Mouse (Mus musculus) hindbrain, embryonic 14.5 days (tissue): ENCODE measurements around the gene 5430427O19Rik. TPM values are rescaled to one million over a fixed set of nuclear protein-coding genes. Genes with fewer than 3 reads are reported as not detected.

Experiments used
- ATAC-seq: fragments of 200-750 bp; cut with Nextera tagmentation; 2 replicates; pipeline ENCODE4 v1.8.0; 2017; ENCODE audit warnings: moderate number of reproducible peaks, mild to moderate bottlenecking, moderate TSS enrichment, moderate library complexity; ENCODE audit not compliant: low FRiP score
- DNase-seq: peaks from one replicate; pipeline ENCODE4 v3.0.0-alpha.2; 2015; ENCODE audit warnings: low spot score
- H3K27ac ChIP-seq: fragments of 300-500 bp; sonication (generic); 2 replicates; pipeline ENCODE4 v1.5.1; 2014; ENCODE audit warnings: mild to moderate bottlenecking, moderate library complexity
- H3K27me3 ChIP-seq: fragments of 300-500 bp; sonication (generic); 2 replicates; pipeline ENCODE4 v1.6.1; 2014; ENCODE audit warnings: mild to moderate bottlenecking, low read length, mixed read lengths; ENCODE audit not compliant: control insufficient read depth, insufficient read depth
- H3K36me3 ChIP-seq: fragments of 300-500 bp; sonication (generic); replicated peaks from 2 replicates; pipeline ENCODE4 v1.6.1; 2014; ENCODE audit not compliant: control insufficient read depth, insufficient read depth
- H3K4me1 ChIP-seq: fragments of 300-500 bp; sonication (generic); replicated peaks from 2 replicates; pipeline ENCODE4 v1.6.1; 2014; ENCODE audit warnings: antibody characterized with exemption, low read length, mixed read lengths; ENCODE audit not compliant: control insufficient read depth, insufficient read depth
- H3K4me2 ChIP-seq: fragments of 300-500 bp; sonication (generic); replicated peaks from 2 replicates; pipeline ENCODE4 v1.6.1; 2014; ENCODE audit warnings: mild to moderate bottlenecking, moderate library complexity
- H3K4me3 ChIP-seq: fragments of 300-500 bp; sonication (generic); replicated peaks from 2 replicates; pipeline ENCODE4 v1.5.1; 2014; ENCODE audit warnings: mild to moderate bottlenecking, low read length
- H3K9ac ChIP-seq: fragments of 300-500 bp; sonication (generic); 2 replicates; pipeline ENCODE4 v1.6.1; 2014
- H3K9me3 ChIP-seq: fragments of 300-500 bp; sonication (generic); 2 replicates; pipeline ENCODE4 v1.6.1; 2016; ENCODE audit warnings: low read length; ENCODE audit not compliant: control insufficient read depth
- WGBS: fragments of 180-500 bp; shearing (Covaris S2); extraction: QIAGEN DNeasy Blood & Tissue Kit; methylation state at CpG from one replicate; pipeline ENCODE4 v1.1.7; 2014; 5-methylcytosine and 5-hydroxymethylcytosine counted together
- polyA plus RNA-seq: library from polyadenylated mRNA; unstranded; fragments of >200 nt; fragmentation: Nextera tagmentation; extraction: Ambion mirVana; gene quantifications from 2 replicates; pipeline ENCODE4 v1.2.1, GENCODE M21; 2014

The 5430427O19Rik gene
- polyA plus RNA-seq, 1 experiment from 2014 or later = 0.15 TPM

- Histone ChIP-seq H3K4me3 (no peak overlapping the region), H3K4me2 (no peak overlapping the region), H3K27me3 (no peaks in the 10 kb centered on the region), H3K9ac (no peak overlapping the region), H3K27ac (no peak overlapping the region), H3K36me3 (no peaks in the 10 kb centered on the region), H3K9me3 (no peaks in the 10 kb centered on the region), H3K4me1 (no peaks in the 10 kb centered on the region)
- ATAC-seq (no peak), DNase-seq (no peak)
Measured at GRCm38 (mm10) chrX:85875951-85876350, 5.8 kb downstream of the 5430427O19Rik start.

GRCm38 (mm10) chrX:85877747-85878146 is 7.6 kb downstream of the 5430427O19Rik start:
- no peak overlapping the region for H3K9ac ChIP-seq
- WGBS = 86% methylated on average over 2 of the region's 2 CpGs
- H3K36me3 ChIP-seq = no peaks in the 10 kb centered on the region
- H3K9me3 ChIP-seq = no peaks in the 10 kb centered on the region
- no peak overlapping the region for H3K27ac ChIP-seq
- H3K4me3 ChIP-seq = no peak overlapping the region
- H3K27me3 ChIP-seq = no peaks in the 10 kb centered on the region
- no peak overlapping the region for H3K4me2 ChIP-seq
- DNase-seq (no peak), ATAC-seq (no peak)
- H3K4me1 ChIP-seq = no peaks in the 10 kb centered on the region

GRCm38 (mm10) chrX:85878293-85878692 is 8.1 kb downstream of the 5430427O19Rik start:
- no peak for ATAC-seq
- Histone ChIP-seq H3K4me1 (no peaks in the 10 kb centered on the region), H3K27ac (no peak overlapping the region), H3K36me3 (no peaks in the 10 kb centered on the region), H3K4me3 (no peak overlapping the region), H3K9me3 (no peaks in the 10 kb centered on the region), H3K9ac (no peak overlapping the region), H3K27me3 (no peaks in the 10 kb centered on the region), H3K4me2 (no peak overlapping the region)
- no peak for DNase-seq

DNA sequence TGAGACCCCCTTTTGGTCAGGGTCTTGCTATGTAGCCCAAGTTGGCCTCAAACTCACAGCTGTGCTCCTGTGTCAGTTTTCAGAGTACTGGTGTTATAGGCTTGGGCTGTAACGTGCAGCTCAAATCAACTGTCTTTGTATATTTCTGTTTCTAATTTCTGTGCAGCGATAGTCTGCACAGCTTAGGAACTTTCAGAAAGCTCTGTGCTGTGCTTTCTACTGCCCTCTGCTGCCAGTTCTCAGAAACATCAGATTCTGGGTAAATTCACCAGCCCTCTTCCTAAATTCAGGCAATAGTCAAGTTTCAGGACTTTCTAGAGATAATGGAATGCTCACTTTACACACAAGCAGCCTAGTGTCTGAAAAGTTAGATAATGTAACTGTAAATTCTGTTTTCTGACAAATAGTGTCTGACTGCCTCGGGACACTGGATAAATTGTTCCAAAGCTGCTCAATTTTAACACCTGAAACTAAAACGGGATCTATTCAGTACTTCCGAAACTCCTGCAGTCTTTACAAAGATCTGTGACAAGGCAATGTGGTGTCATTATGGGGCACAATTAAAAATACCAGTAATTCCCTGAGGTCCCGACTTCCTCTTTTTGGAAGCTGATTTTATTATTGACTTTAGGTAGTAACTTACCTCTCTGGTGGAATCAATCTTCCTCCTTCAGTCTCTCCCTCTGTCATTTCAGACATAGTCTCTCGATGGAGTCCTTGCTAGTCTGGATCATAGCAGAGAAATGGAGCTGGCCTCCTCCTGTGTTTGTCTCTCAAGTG is 9.2 kb downstream of the 5430427O19Rik start:
- no peaks in the 10 kb centered on the region for H3K27me3 ChIP-seq
- ATAC-seq = no peak
- H3K4me3 ChIP-seq = no peak overlapping the region
- no peak overlapping the region for H3K9ac ChIP-seq
- H3K4me1 ChIP-seq = no peaks in the 10 kb centered on the region
- no peaks in the 10 kb centered on the region for H3K9me3 ChIP-seq
- WGBS = 65% methylated on average over 7 of the region's 7 CpGs
- no peak overlapping the region for H3K4me2 ChIP-seq
- peak; percentile 51 for DNase-seq
- H3K27ac ChIP-seq = no peak overlapping the region
- no peaks in the 10 kb centered on the region for H3K36me3 ChIP-seq

DNA sequence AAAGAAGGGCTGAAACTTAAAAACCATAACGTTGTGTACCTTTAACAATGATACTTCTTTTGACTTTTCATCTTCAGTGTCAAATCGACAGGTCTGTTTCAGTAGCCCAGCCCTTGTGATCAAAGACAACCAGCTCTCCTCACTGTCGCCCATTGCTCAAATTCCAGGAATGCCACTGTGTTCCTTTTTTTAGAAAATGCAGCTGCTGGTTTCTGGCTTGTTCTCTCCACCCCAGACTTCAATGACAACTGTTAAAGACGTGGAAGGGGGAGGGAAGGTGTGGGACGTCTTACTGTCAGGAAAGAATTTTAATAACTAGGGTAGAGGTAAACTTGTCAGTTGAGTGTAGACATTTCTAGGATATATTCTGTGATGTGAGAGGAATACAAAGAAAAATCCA is 16.5 kb downstream of the 5430427O19Rik start:
- H3K9ac ChIP-seq = no peak overlapping the region
- H3K9me3 ChIP-seq = no peaks in the 10 kb centered on the region
- WGBS = 45% methylated on average over 5 of the region's 5 CpGs
- no peak overlapping the region for H3K4me2 ChIP-seq
- H3K27ac ChIP-seq = no peak overlapping the region
- ATAC-seq = no peak
- no peak for DNase-seq
- H3K27me3 ChIP-seq = no peaks in the 10 kb centered on the region
- no peak overlapping the region for H3K4me3 ChIP-seq
- H3K4me1 ChIP-seq = no peaks in the 10 kb centered on the region
- H3K36me3 ChIP-seq = no peaks in the 10 kb centered on the region

DNA sequence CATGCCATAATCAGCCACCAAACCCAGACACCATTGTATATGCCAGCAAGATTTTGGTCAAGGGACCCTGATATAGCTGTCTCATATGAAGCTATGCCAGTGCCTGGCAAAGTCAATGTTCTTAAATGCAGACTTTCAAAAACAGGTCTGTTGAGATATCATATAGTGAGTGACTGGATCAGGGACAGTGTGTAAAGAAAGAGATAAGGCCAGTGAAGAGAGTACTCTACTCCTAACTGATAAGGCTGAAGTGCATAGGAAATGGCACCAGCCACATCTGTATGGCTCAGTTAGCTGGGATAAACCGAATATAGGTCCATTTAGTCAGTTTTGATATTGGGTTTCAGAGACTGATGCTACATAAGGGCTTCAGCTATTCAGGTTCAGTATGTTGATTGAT is 31.0 kb downstream of the 5430427O19Rik start:
- H3K9ac ChIP-seq = no peak overlapping the region
- no peaks in the 10 kb centered on the region for H3K27me3 ChIP-seq
- no peak overlapping the region for H3K27ac ChIP-seq
- no peaks in the 10 kb centered on the region for H3K9me3 ChIP-seq
- no peak overlapping the region for H3K4me2 ChIP-seq
- no peaks in the 10 kb centered on the region for H3K4me1 ChIP-seq
- 62% methylated on average over 1 of the region's 1 CpGs for WGBS
- H3K4me3 ChIP-seq = no peak overlapping the region
- no peak for ATAC-seq
- H3K36me3 ChIP-seq = no peaks in the 10 kb centered on the region
- no peak for DNase-seq

DNA sequence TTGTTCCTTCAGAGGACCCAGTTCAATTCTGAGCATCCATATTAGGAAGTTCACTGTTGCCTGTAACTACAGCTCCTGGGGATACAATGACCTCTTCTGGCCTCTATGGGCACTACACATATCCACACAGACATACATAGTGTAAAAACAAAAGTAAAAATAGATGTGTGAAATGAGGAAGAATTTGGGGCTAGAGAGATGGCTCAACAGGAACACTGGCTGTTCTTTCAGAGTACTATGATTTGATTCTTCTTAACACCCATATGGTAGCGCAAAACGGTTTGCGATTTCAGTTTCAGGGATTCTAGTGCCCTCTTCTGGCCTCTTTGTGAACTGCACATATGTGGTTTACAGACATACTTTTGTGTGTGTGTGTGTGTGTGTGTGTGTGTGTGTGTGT is 48.9 kb downstream of the 5430427O19Rik start:
- Histone ChIP-seq H3K4me1 (no peaks in the 10 kb centered on the region), H3K9me3 (no peaks in the 10 kb centered on the region), H3K4me2 (no peak overlapping the region), H3K27ac (no peak overlapping the region), H3K4me3 (no peak overlapping the region), H3K9ac (no peak overlapping the region), H3K27me3 (no peaks in the 10 kb centered on the region), H3K36me3 (no peaks in the 10 kb centered on the region)
- ATAC-seq (no peak), DNase-seq (peak; percentile 27)
- 70% methylated on average over 3 of the region's 3 CpGs for WGBS

DNA sequence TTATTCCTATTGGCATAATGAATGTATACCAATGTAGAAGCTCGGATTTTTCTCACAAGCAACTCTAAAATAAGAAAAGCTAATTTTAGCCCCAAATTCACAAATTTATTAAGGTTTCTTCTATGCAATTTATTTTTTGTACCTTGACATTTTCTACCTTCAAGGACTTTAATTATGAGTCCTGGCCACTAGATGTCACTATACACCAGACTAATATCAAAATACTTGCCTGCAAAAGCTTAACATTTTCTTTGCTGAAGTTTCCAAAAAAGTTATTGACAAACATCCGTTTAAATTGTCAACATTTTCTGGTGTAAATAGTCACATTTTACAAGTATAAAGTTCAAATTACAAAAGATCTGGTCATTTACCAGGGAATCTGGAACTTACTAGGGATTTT is 62.8 kb downstream of the 5430427O19Rik start:
- no peaks in the 10 kb centered on the region for H3K4me1 ChIP-seq
- no peaks in the 10 kb centered on the region for H3K9me3 ChIP-seq
- H3K36me3 ChIP-seq = no peaks in the 10 kb centered on the region
- WGBS = 8% methylated on average over 2 of the region's 2 CpGs
- H3K9ac ChIP-seq = no peak overlapping the region
- H3K27ac ChIP-seq = no peak overlapping the region
- no peak overlapping the region for H3K4me3 ChIP-seq
- ATAC-seq = no peak
- no peaks in the 10 kb centered on the region for H3K27me3 ChIP-seq
- H3K4me2 ChIP-seq = no peak overlapping the region
- DNase-seq = peak; percentile 70
